Mouse (Mus musculus): ENCODE measurements around the gene 2300002M23Rik. TPM values are rescaled to one million over a fixed set of nuclear protein-coding genes. Genes with fewer than 3 reads are reported as not detected.

Gene 2300002M23Rik
- polyA plus RNA-seq, 1 experiment from 2014 or later, result not detected

DNA sequence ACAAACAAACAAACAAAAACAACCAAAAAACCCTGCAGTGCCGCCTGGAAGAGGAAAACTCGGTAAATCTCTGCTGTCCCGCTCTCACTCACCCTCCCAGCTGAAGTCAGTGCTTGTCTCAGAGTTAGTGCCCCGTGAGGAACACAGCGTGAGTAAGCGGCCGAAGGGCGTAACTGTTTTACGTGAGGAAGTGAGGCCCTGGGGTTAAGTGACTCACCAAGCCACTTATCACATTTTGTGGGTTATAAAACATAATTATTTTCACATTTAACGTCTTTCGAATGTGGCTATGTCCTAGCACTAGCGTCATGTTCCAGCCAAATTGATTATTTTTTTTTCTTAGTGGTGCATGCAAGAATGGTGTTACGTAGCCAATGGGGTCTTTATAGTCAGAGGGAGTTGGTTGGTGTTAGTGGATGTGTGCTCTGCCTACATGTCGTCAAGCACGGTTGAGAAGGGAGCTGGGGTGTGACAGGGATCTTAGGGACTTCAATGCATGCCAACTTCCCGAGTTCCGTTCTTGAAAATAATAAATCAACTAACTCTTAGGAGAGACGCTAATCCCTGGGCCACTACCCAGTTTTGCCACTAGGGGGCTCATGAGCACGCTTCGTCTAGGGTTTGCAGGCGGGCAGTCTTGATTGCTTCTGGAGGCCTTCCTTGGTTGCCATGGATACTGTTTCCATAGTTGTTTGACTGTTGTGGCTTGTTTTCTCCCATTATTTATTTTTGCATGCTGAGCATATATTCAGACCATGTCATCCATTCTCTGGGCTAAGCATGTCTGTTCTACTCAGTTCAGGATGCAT, 23.4 kb downstream of the 2300002M23Rik start:
- ATAC-seq, result peak; percentile 82
- no peak overlapping the region for H3K4me2 ChIP-seq (ENCODE audit: low read length)
- H3K9ac ChIP-seq (ENCODE audit: low read length), result no peak overlapping the region
- H3K9me3 ChIP-seq (replicated peaks; ENCODE audit: control insufficient read depth, low read length), result no peaks in the 10 kb centered on the region
- 65% methylated on average over 21 of the region's 21 CpGs for WGBS
- peak; percentile 89 for DNase-seq (ENCODE audit: low spot score)
- H3K36me3 ChIP-seq (ENCODE audit: control insufficient read depth, insufficient read depth, low read length), result no peaks in the 10 kb centered on the region
- no peaks in the 10 kb centered on the region for H3K4me1 ChIP-seq (ENCODE audit: control insufficient read depth, insufficient read depth, low read length)
- no peaks in the 10 kb centered on the region for H3K27me3 ChIP-seq (replicated peaks; ENCODE audit: control insufficient read depth, insufficient read depth, low read length)
- H3K4me3 ChIP-seq (ENCODE audit: low read depth, low read length), result no peak overlapping the region
- H3K27ac ChIP-seq (ENCODE audit: low read depth, low read length), result no peak overlapping the region

DNA sequence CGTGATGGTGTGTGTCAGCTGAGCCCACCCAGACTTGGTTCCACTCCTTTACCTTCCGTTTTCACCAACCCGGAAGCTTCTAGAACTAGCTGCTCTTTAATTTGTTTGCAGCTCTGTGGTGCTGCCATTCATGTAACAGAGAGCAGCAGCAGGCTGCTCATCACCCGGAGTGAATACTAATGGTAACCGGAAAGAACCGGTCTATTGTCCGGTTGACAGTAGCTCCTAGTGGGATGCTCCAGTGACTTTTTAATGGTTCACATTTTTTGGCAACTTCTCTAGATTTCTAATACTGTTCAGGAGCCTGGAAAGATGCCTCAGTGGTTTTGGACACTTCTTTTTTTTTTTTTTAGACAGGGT, 23.9 kb downstream of the 2300002M23Rik start:
- H3K36me3 ChIP-seq (ENCODE audit: control insufficient read depth, insufficient read depth, low read length), result no peaks in the 10 kb centered on the region
- H3K27ac ChIP-seq (ENCODE audit: low read depth, low read length), result no peak overlapping the region
- no peaks in the 10 kb centered on the region for H3K27me3 ChIP-seq (replicated peaks; ENCODE audit: control insufficient read depth, insufficient read depth, low read length)
- no peaks in the 10 kb centered on the region for H3K4me1 ChIP-seq (ENCODE audit: control insufficient read depth, insufficient read depth, low read length)
- no peaks in the 10 kb centered on the region for H3K9me3 ChIP-seq (replicated peaks; ENCODE audit: control insufficient read depth, low read length)
- 79% methylated on average over 7 of the region's 7 CpGs for WGBS
- no peak overlapping the region for H3K9ac ChIP-seq (ENCODE audit: low read length)
- ATAC-seq (no peak), DNase-seq (ENCODE audit: low spot score) (no peak)
- no peak overlapping the region for H3K4me2 ChIP-seq (ENCODE audit: low read length)
- H3K4me3 ChIP-seq (ENCODE audit: low read depth, low read length), result no peak overlapping the region

DNA sequence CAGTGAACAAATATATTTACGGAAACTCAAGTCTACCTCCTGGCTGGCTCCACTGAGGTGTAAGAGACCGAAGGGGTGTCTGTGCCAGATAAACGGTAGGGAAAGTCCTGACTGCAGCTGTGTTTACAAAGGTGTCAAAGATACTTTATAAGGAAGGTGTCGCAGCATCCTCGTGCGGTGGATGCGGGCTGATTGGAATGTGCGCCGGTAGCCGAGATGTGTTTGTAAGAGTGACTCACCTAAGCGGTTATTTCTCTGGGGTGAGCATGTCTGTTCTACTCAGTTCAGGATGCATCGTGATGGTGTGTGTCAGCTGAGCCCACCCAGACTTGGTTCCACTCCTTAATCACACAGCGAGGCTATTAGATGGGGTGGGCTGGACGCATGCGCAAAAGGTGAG, 24.5 kb downstream of the 2300002M23Rik start:
- Histone ChIP-seq H3K4me1 (ENCODE audit: control insufficient read depth, insufficient read depth, low read length) (no peaks in the 10 kb centered on the region), H3K27me3 (replicated peaks; ENCODE audit: control insufficient read depth, insufficient read depth, low read length) (no peaks in the 10 kb centered on the region), H3K36me3 (ENCODE audit: control insufficient read depth, insufficient read depth, low read length) (no peaks in the 10 kb centered on the region), H3K9me3 (replicated peaks; ENCODE audit: control insufficient read depth, low read length) (no peaks in the 10 kb centered on the region), H3K9ac (ENCODE audit: low read length) (no peak overlapping the region), H3K27ac (ENCODE audit: low read depth, low read length) (no peak overlapping the region), H3K4me2 (ENCODE audit: low read length) (no peak overlapping the region), H3K4me3 (ENCODE audit: low read depth, low read length) (no peak overlapping the region)
- no peak for DNase-seq (ENCODE audit: low spot score)
- ATAC-seq, result no peak
- 94% methylated on average over 15 of the region's 15 CpGs for WGBS

DNA sequence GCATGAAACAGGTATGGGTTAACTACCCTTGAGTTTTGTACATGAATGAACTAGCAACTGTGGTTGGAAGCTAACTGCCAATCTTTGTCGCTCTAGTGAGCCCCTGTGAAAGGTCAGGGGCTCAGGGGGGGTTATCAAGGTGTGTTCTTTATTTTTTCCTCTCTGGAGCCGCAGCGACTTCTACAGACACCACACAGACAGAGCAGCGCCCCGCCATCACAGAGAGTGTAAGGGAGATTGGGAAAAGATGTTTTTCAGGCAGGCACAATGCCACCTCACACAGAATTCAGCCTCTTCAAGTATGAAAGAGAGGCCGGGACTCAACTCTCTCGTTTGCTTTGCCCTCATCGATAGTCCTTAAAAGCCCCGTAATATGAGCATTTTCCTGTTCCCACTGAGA, 24.9 kb downstream of the 2300002M23Rik start:
- Histone ChIP-seq H3K27me3 (replicated peaks; ENCODE audit: control insufficient read depth, insufficient read depth, low read length) (no peaks in the 10 kb centered on the region), H3K27ac (ENCODE audit: low read depth, low read length) (no peak overlapping the region), H3K4me3 (ENCODE audit: low read depth, low read length) (no peak overlapping the region), H3K4me2 (ENCODE audit: low read length) (no peak overlapping the region), H3K9ac (ENCODE audit: low read length) (no peak overlapping the region), H3K9me3 (replicated peaks; ENCODE audit: control insufficient read depth, low read length) (no peaks in the 10 kb centered on the region), H3K36me3 (ENCODE audit: control insufficient read depth, insufficient read depth, low read length) (no peaks in the 10 kb centered on the region), H3K4me1 (ENCODE audit: control insufficient read depth, insufficient read depth, low read length) (no peaks in the 10 kb centered on the region)
- 87% methylated on average over 9 of the region's 9 CpGs for WGBS
- DNase-seq (ENCODE audit: low spot score), result no peak
- ATAC-seq, result no peak

DNA sequence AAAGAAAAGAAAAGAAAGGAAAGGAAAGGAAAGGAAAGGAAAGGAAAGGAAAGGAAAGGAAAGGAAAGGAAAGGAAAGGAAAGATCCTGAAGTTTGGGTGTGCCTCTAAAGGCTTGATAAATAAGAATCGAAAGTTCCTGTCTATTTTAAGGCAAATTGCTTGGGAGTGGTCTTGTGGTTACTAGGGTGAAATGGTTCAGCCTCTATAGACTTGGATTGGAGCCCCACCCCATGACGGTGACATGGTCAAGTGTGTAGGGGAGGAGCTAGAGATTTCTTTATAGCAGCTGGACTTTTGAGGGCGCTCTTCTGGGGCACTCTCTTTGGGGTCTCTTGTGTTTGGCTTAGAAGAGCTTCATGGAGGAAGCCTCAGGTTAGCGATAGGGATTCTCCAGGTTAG, 26.5 kb downstream of the 2300002M23Rik start:
- 37% methylated on average over 4 of the region's 4 CpGs for WGBS
- Histone ChIP-seq H3K27ac (ENCODE audit: low read depth, low read length) (no peak overlapping the region), H3K4me2 (ENCODE audit: low read length) (no peak overlapping the region), H3K4me1 (ENCODE audit: control insufficient read depth, insufficient read depth, low read length) (no peaks in the 10 kb centered on the region), H3K27me3 (replicated peaks; ENCODE audit: control insufficient read depth, insufficient read depth, low read length) (no peaks in the 10 kb centered on the region), H3K36me3 (ENCODE audit: control insufficient read depth, insufficient read depth, low read length) (no peaks in the 10 kb centered on the region), H3K9ac (ENCODE audit: low read length) (no peak overlapping the region), H3K4me3 (ENCODE audit: low read depth, low read length) (no peak overlapping the region), H3K9me3 (replicated peaks; ENCODE audit: control insufficient read depth, low read length) (no peaks in the 10 kb centered on the region)
- ATAC-seq (no peak), DNase-seq (ENCODE audit: low spot score) (no peak)

DNA sequence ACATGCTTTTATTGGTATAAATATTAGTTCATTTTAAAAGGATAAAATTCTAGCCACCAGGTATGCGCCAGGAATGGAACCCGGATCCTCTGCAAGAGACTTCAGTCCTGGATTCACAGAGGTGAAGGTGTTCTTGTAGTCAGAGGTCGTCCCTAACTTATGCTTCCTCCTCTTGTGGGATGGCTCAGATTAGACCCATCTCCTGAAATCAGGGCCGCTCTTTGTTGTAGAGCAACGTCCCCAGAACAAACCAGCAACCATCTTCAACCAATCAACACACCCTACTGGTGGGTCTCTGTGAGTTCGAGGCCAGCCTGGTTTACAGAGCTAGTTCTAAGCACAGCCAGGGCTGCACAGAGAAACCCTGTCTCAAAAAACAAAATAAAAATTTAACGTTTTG, 27.2 kb downstream of the 2300002M23Rik start:
- Histone ChIP-seq H3K4me1 (ENCODE audit: control insufficient read depth, insufficient read depth, low read length) (no peaks in the 10 kb centered on the region), H3K4me2 (ENCODE audit: low read length) (no peak overlapping the region), H3K9me3 (replicated peaks; ENCODE audit: control insufficient read depth, low read length) (no peaks in the 10 kb centered on the region), H3K27ac (ENCODE audit: low read depth, low read length) (no peak overlapping the region), H3K4me3 (ENCODE audit: low read depth, low read length) (no peak overlapping the region), H3K9ac (ENCODE audit: low read length) (no peak overlapping the region), H3K27me3 (replicated peaks; ENCODE audit: control insufficient read depth, insufficient read depth, low read length) (no peaks in the 10 kb centered on the region), H3K36me3 (ENCODE audit: control insufficient read depth, insufficient read depth, low read length) (no peaks in the 10 kb centered on the region)
- ATAC-seq (no peak), DNase-seq (ENCODE audit: low spot score) (no peak)
- 88% methylated on average over 7 of the region's 7 CpGs for WGBS

DNA sequence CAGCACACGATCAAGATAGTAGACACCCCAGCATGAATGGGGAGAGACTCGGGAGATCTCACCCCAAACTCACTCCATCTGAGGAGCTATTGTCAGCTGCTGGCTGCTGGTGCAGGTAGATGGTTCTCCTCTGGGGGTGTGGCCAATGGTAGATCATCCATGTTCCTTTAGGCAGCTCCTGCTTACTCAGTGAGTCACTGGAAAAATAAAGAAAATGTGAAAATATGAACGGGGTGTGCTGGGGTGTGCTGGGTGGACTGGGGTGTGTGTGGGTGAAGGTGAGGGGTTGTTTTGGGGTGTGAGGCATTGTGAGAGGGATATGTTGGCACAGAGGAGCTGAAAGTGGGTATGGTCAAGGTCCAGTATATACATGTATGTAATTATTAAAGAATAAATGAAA, 30.1 kb downstream of the 2300002M23Rik start:
- Histone ChIP-seq H3K9ac (ENCODE audit: low read length) (no peak overlapping the region), H3K4me3 (ENCODE audit: low read depth, low read length) (no peak overlapping the region), H3K27ac (ENCODE audit: low read depth, low read length) (no peak overlapping the region), H3K9me3 (replicated peaks; ENCODE audit: control insufficient read depth, low read length) (no peaks in the 10 kb centered on the region), H3K36me3 (ENCODE audit: control insufficient read depth, insufficient read depth, low read length) (no peaks in the 10 kb centered on the region), H3K27me3 (replicated peaks; ENCODE audit: control insufficient read depth, insufficient read depth, low read length) (no peaks in the 10 kb centered on the region), H3K4me2 (ENCODE audit: low read length) (no peak overlapping the region), H3K4me1 (ENCODE audit: control insufficient read depth, insufficient read depth, low read length) (no peaks in the 10 kb centered on the region)
- 97% methylated on average over 3 of the region's 3 CpGs for WGBS
- no peak for DNase-seq (ENCODE audit: low spot score)
- no peak for ATAC-seq

DNA sequence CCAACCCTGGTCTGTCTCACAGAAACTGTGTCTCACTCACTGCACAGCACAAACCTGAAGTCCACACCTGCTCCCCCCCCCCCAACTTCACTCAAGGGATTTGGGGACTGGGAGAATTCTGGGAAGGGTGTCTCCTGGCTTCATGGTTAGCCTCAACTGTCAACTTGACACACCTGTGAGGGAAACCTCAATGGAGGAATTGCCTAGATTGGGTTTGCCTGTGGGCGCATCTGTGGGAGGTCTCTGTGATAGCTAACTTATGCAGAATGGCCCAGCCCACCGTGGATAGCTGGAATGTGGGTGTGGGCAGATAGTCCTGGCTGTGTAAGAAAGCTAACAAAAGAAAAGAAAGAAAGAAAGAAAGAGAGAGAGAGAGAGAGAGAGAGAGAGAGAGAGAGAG, 34.0 kb downstream of the 2300002M23Rik start, which contains the start of gene Sfta2:
Gene Sfta2 (plus strand): TSS at position 301 of the 400 bp plus-strand sequence.
- no peak for ATAC-seq

DNA sequence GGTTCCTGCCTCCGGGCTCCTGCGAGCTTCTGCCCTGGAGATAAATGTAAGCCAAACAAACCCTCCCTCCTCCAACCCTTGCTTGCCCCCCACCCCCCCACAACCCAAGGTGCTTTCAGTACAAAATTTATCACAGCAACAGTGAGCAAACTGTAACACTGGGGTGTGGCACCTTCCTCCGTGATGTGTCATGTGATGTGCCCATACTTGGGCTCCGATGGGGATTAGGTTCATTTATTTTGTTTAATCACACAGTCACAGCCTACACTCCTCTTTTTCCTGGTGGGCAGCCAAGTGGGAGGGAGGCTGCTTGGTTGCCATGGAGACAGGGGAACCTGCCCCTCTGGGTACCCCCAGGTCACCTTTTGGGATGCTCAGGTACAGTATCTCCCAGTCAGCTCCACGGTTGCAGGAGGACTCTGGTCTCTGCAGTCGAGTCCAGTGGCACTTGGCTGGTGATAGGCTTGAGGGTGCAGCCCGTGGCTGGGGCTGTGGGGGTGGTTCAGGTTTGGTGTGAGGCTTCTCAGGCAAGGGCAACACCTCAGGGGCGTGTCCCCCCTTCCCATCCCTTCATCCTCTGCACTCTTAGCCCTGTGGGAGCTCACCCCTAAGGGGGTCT, 34.6 kb downstream of the 2300002M23Rik start:
- no peak for DNase-seq (ENCODE audit: low spot score)
- H3K4me2 ChIP-seq (ENCODE audit: low read length), result no peak overlapping the region
- ATAC-seq, result no peak
- no peak overlapping the region for H3K4me3 ChIP-seq (ENCODE audit: low read depth, low read length)
- H3K27me3 ChIP-seq (replicated peaks; ENCODE audit: control insufficient read depth, insufficient read depth, low read length), result no peaks in the 10 kb centered on the region
- no peaks in the 10 kb centered on the region for H3K9me3 ChIP-seq (replicated peaks; ENCODE audit: control insufficient read depth, low read length)
- H3K36me3 ChIP-seq (ENCODE audit: control insufficient read depth, insufficient read depth, low read length), result no peaks in the 10 kb centered on the region
- H3K27ac ChIP-seq (ENCODE audit: low read depth, low read length), result no peak overlapping the region
- H3K4me1 ChIP-seq (ENCODE audit: control insufficient read depth, insufficient read depth, low read length), result no peaks in the 10 kb centered on the region
- WGBS, result 61% methylated on average over 8 of the region's 8 CpGs
- H3K9ac ChIP-seq (ENCODE audit: low read length), result no peak overlapping the region

More for the DNA sequence above, 34.0 kb downstream of the 2300002M23Rik start, which contains the start of gene Sfta2:
- Histone ChIP-seq H3K4me1 (ENCODE audit: control insufficient read depth, insufficient read depth, low read length) (no peaks in the 10 kb centered on the region), H3K9me3 (replicated peaks; ENCODE audit: control insufficient read depth, low read length) (no peaks in the 10 kb centered on the region), H3K27me3 (replicated peaks; ENCODE audit: control insufficient read depth, insufficient read depth, low read length) (no peaks in the 10 kb centered on the region), H3K4me2 (ENCODE audit: low read length) (no peak within 1 kb of the TSS), H3K27ac (ENCODE audit: low read depth, low read length) (no peak within 1 kb of the TSS), H3K9ac (ENCODE audit: low read length) (no peak within 1 kb of the TSS), H3K4me3 (ENCODE audit: low read depth, low read length) (no peak within 1 kb of the TSS), H3K36me3 (ENCODE audit: control insufficient read depth, insufficient read depth, low read length) (no peaks in the 10 kb centered on the region)
- WGBS, result 58% methylated on average over 2 of the region's 2 CpGs
- no peak for DNase-seq (ENCODE audit: low spot score)
